Mouse (Mus musculus) brain, embryonic 14.5 days (tissue): ENCODE measurements at regions not wholly inside any gene's neighbourhood (a gene's known extent, or its start where the extent isn't known, plus 50 kb on each side); places are given as distances from the start of the nearest gene placed in this dataset.

ENCODE experiments used
- CTCF ChIP-seq: fragments of 200-500 bp; IDR thresholded peaks from 2 replicates; pipeline ENCODE4 v1.5.1; 2012; ENCODE audit warnings: inconsistent platforms, mild to moderate bottlenecking, moderate library complexity, borderline replicate concordance; ENCODE audit not compliant: insufficient read depth, insufficient read length; ENCODE audit errors: extremely low read depth
- POLR2A ChIP-seq: fragments of 200-500 bp; IDR thresholded peaks from 2 replicates; pipeline ENCODE4 v1.6.1; 2012; ENCODE audit warnings: mild to moderate bottlenecking, inconsistent platforms, borderline replicate concordance; ENCODE audit not compliant: poor library complexity, insufficient read depth, insufficient read length, severe bottlenecking; ENCODE audit errors: extremely low read depth

GRCm38 (mm10) chr9:50421572-50422285 lies 72.6 kb upstream of the Plet1 start:
- TF ChIP-seq CTCF (no peak), POLR2A (no peak)
